Mouse (Mus musculus) midbrain, embryonic 16.5 days (tissue): ENCODE measurements at regions not wholly inside any gene's neighbourhood (a gene's known extent, or its start where the extent isn't known, plus 50 kb on each side); places are given as distances from the start of the nearest gene placed in this dataset.

Experiments used
- ATAC-seq: fragments of 200-750 bp; cut with Nextera tagmentation; 2 replicates; pipeline ENCODE4 v1.8.0; 2017; ENCODE audit warnings: moderate TSS enrichment
- H3K27ac ChIP-seq: fragments of 300-500 bp; sonication (generic); 2 replicates; pipeline ENCODE4 v1.5.1; 2014; ENCODE audit warnings: mild to moderate bottlenecking, low read length, mixed read lengths
- H3K27me3 ChIP-seq: fragments of 300-500 bp; sonication (generic); 2 replicates; pipeline ENCODE4 v1.6.1; 2014; ENCODE audit warnings: low read depth, low read length, mixed read lengths; ENCODE audit not compliant: control insufficient read depth, insufficient read depth
- H3K36me3 ChIP-seq: fragments of 300-500 bp; sonication (generic); 2 replicates; pipeline ENCODE4 v1.6.1; 2014; ENCODE audit warnings: mild to moderate bottlenecking, low read length, moderate library complexity, mixed read lengths; ENCODE audit not compliant: control insufficient read depth, insufficient read depth
- H3K4me1 ChIP-seq: fragments of 300-500 bp; sonication (generic); 2 replicates; pipeline ENCODE4 v1.6.1; 2014; ENCODE audit warnings: mild to moderate bottlenecking, low read length, mixed read lengths; ENCODE audit not compliant: control insufficient read depth, insufficient read depth
- H3K4me2 ChIP-seq: fragments of 300-500 bp; sonication (generic); 2 replicates; pipeline ENCODE4 v1.6.1; 2014; ENCODE audit warnings: mild to moderate bottlenecking, low read length, mixed read lengths
- H3K4me3 ChIP-seq: fragments of 300-500 bp; sonication (generic); 2 replicates; pipeline ENCODE4 v1.5.1; 2014; ENCODE audit warnings: low read depth, mild to moderate bottlenecking, low read length, moderate library complexity, mixed read lengths
- H3K9ac ChIP-seq: fragments of 300-500 bp; sonication (generic); 2 replicates; pipeline ENCODE4 v1.6.1; 2014; ENCODE audit warnings: low read depth, low read length, mixed read lengths
- H3K9me3 ChIP-seq: fragments of 300-500 bp; sonication (generic); replicated peaks from 2 replicates; pipeline ENCODE4 v1.6.1; 2014; ENCODE audit warnings: mild to moderate bottlenecking, low read length, mixed read lengths; ENCODE audit not compliant: control insufficient read depth, poor library complexity, severe bottlenecking
- WGBS: fragments of 180-500 bp; shearing (Covaris S2); extraction: QIAGEN DNeasy Blood & Tissue Kit; methylation state at CpG from one replicate; pipeline ENCODE4 v1.1.7; 2014; 5-methylcytosine and 5-hydroxymethylcytosine counted together

DNA sequence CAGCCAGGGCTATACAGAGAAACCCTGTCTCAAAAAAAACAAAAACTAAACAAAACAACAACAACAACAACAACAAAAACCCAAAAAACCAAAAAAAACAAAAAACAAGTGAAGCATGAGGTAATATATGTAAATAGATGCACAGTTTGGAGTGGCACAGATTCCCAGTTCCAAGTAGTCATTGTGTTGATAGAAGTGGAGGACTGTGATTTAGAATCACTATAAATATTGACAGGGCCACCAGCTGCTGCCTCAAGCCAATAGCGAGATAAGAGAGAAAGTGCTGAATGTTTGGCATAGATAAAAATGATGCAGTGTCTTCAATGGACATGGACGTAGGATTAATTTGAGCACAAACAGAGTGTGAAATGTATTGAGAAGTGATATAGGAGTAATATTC lies 266.9 kb upstream of the Cntnap5a start:
- no peaks in the 10 kb centered on the region for H3K4me1 ChIP-seq
- no peaks in the 10 kb centered on the region for H3K27me3 ChIP-seq
- 49% methylated on average over 2 of the region's 2 CpGs for WGBS
- H3K9me3 ChIP-seq, result no peaks in the 10 kb centered on the region
- no peak overlapping the region for H3K4me3 ChIP-seq
- H3K36me3 ChIP-seq, result no peaks in the 10 kb centered on the region
- H3K27ac ChIP-seq, result no peak overlapping the region
- H3K4me2 ChIP-seq, result no peak overlapping the region
- H3K9ac ChIP-seq, result no peak overlapping the region
- ATAC-seq, result peak; percentile 45; the same call in 1 of the 2 replicates

DNA sequence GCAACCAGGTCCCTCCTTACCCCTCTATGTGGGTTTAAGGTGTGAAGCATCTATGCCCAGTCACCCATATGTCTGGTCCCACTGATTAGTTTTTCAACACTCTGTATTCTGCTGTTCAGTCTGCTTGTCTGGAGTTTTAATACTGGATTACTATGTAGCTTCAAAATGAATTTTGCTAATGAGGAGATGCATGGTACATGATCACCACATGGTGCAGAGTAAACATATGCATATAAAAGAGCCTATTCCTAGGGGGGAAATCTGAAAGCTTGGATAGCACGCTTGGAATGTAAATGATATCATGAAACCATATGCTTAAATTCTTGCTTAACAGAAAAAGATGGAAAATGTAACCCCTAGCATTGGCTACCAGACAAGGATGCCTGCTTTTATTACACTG lies 262.1 kb upstream of the Cntnap5a start:
- Histone ChIP-seq H3K4me3 (no peak overlapping the region), H3K9ac (no peak overlapping the region), H3K36me3 (no peaks in the 10 kb centered on the region), H3K9me3 (no peaks in the 10 kb centered on the region), H3K27me3 (no peaks in the 10 kb centered on the region), H3K4me2 (no peak overlapping the region), H3K4me1 (no peaks in the 10 kb centered on the region), H3K27ac (no peak overlapping the region)
- WGBS, result 32% methylated on average over 1 of the region's 1 CpGs
- ATAC-seq, result peak; percentile 32; the same call in 1 of the 2 replicates

DNA sequence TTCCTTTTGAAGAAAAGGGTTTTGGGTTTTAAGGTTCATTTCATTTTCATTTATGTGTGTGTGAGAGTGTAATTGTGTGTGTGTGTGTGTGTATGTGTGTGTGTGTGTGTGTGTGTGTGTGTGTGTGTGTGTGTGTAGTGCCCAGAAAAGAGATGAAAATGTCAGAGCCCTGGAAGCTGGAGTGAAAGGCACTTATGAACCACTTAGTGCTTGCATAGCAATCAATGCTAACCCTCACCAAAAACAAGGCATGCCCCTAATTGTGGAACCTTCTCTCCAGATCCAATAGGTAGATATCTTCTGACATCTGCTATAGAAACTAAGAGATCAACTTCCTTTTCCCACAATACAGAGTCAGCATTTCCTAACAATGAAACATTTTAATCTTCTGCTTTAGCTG lies 261.6 kb upstream of the Cntnap5a start:
- no peak overlapping the region for H3K9ac ChIP-seq
- no peaks in the 10 kb centered on the region for H3K36me3 ChIP-seq
- no peak for ATAC-seq
- no peaks in the 10 kb centered on the region for H3K27me3 ChIP-seq
- no peaks in the 10 kb centered on the region for H3K4me1 ChIP-seq
- H3K4me3 ChIP-seq, result no peak overlapping the region
- H3K4me2 ChIP-seq, result no peak overlapping the region
- H3K27ac ChIP-seq, result no peak overlapping the region
- no peaks in the 10 kb centered on the region for H3K9me3 ChIP-seq
